Mouse (Mus musculus) right cerebral cortex, postnatal 4 days (tissue): ENCODE measurements around the gene Inpp5a.

Experiments used
- DNase-seq: peaks from one replicate; pipeline ENCODE4 v3.0.0-alpha.2; 2022

Gene Inpp5a

DNA sequence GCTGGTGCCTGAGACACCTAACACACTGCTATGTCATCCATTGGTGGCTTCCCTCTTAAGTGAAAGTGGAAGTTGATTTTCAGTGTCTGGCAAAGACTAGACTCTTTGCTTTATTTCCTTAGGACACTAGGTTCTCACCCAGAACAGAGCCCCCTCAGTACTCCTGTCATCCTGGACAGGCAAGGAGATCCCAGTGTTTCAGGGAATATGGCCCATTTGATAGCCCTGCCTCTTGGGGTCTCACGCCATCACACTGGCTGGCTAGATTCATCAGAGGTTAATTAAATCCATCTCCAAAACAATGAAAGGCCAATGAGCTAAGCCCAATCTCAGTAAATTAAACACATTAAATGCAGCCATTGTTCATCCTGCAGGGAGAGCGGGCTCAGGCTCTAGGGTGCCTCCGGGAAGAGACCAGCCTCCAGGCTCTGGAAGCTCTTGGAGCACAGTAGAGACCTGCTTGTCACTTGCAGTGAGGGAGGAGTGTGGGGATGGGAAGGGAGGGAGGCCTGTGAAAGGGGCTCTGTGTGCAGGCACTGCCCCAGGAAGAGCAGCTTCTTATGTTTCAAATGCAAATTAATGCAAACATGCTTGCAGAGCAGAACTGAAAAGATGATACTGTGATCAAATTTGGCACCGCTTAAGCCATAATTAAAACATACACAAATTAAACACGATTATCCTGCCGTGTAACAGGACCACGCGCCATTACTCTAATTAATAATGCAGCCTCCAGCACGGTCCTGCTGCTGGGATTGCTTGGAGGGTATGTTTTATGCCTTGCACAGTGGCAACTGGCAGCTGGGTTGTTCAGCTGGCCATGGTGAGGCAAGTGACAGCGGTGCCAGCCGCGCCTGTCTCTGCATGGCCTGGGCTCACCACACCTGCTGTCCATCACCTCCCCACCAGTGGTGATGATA, 156.1 kb downstream of the Inpp5a start:
- DNase-seq: peak; percentile 40

DNA sequence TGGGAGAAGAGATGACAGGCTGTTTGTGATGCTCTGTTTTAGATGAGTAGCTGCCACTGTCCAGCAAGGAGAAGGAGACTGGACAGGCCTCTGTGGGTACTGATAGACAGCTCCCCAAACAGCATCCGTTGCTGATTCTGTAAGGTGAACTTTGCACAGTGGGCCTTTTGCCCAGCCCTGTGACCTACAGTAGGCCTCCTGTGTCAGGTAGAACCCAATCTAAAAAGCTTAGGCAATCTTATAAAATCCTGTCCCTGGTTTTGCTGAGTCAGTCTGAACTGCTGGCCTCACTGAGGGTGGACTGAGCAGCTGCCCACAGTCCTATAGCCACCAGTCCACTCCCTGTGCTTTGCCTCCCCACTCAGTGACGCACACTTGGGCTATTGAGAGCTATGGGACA, 158.4 kb downstream of the Inpp5a start:
- DNase-seq: no peak

DNA sequence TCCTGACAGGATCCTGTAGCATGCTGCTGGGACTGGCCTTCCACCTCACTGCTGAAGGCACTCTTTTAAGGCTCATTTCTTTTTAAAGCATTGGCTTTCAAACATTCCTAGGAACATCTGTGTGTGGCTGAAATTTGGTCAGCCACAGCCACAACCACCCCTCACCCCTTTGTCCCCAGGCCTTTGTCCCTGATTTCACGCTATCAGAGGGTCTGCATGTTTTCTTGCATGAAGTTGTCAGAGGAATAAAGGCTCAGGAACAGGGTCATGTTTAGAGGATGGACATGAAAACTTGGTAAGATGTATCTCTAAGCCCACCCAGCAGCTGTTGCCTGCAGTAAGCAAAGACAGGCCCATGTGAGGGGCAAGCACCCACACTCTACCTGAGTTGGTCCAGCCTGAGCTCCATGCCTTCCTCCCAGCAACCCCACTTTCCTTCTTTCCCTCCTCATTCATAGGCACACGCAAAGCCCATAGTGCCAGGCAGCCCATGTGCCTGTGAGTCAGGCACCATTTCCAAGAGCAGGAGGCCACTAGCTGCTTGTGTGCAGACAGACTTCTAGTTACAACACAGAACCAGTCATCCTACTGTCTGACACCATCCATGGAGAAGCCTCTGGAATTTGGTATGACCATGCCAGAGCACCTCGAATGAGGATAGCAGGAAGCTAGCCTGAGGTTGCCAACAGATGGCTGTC, 161.3 kb downstream of the Inpp5a start:
- DNase-seq: no peak

DNA sequence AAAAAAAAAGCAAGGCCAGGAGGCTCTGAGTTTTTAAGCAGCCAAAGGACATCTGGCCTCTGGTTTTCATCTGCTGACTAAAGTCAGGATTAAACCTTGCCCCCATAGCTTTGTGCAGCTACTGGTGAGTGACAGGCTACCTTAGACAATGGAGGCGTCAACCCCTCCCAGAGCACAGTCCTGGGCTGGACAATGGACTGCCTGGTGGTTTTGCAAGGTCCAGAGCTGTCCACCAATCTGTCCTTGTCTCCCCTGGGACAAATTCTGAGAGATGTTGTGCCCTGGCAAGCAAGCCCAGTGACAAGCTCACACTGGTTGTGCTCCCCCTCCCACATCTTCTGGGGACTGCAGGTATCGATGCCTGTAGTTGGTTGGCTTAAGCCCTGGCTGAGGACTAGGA, 162.6 kb downstream of the Inpp5a start:
- DNase-seq: no peak

DNA sequence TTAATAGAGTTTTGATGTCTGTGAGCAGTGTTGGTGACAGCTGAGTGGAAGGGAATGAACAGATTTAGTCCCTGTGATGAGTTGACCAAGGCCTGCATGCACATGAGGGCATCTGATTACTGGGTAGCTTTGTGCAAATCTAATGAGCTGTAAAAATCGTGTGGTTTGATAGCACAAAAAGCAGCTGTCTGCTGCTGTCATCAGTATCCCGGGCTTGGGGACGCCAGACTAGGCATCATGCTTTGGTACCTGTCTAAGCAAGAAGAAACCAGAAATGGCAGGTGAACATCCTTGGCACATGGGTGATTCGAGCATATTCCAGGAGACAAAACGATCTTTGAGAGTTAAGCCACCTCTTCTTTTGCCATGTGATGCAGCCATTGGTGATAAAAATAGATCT, 167.4 kb downstream of the Inpp5a start:
- no peak for DNase-seq

DNA sequence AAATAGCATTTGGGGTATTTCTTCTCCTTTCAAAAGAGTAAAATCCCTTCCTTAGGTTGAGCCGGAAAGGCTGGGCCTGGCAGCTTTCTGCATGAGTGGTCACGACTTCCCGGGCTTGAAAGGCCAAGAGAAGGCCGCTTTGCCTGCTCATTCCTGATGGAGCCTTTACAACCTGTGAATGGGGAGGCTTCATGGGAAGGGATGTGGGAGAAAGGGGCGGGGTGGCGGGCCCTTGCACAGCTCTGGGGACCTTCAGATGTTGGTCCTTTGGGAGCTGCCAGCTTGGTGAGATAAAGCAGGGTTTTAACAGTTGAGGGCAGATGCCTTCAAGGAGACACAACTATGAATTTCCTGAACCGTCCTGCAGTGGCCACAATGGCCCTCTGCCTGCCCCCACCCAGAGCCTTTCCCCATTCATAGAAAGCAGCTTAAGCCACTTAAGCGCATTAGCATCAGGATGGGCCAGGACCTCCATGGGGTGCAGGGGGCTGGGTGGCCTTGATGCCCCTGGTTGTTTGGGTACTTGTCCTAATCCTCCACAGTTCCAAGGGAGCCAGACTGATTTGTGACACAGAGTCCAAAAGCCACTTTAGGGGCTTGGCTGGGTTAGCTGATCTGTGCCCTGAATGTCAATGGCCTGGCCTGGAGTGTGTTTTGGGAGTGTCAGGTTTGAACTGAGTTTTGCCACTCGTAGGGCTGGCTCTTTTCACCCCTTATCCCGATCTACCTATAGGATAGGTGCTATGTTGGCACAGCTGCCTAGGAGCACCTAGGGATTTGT, 168.0 kb downstream of the Inpp5a start:
- no peak for DNase-seq

DNA sequence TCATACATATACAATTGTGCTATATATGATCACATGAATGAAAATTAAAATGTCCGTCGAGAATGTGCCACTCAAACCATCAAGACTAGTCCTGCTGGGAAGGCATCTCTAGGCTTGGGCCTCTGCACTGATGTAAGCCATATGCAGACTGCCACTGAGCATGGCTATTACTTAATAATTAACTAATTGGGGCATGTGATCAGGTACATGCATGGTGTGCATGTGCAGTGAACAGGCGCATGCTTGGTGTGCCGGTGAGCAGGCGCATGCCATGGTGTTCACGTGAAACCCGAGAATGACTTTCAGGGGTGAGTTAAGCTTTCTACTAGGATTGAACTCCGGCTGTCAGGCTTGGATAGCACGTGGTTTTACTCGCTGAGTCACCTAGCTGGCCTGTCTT, 170.8 kb downstream of the Inpp5a start:
- no peak for DNase-seq

DNA sequence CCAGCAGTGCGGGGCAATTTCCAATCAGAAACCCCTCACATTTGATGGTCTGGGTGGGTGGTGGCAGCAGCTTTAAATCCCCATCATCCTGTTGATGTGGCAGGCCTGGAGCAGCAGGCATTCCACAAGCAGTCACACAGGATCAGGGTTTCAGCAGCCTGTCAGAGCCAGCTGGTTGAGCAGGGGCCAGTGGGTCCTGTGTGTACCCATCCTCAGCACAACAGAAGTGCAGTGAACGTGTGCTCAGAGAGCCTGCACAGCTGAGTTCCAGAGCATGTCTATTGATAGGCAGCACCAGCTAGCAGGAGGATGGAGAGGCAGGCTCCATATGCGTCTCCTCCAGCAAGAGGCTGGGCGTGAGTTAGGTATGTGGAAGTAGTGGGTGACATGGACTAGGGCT, 174.5 kb downstream of the Inpp5a start:
- no peak for DNase-seq

DNA sequence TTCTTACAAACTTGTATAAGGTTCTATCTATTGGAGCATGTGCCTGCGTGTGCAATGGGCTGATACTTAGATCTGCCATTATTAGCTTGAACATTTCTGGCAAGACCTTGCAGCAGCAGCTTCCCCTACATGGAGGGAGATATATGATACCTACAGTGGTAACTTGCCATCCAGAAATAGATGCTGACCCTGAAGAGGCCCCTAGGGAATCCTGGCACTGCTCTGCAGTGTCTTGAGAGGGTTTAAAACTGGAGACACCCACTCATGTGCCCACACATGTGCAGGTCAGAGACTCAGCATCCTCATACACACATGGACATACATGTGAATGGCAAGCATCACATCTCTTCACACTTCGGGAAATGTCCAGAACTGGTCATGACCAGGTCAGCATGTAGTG, 175.3 kb downstream of the Inpp5a start:
- no peak for DNase-seq

DNA sequence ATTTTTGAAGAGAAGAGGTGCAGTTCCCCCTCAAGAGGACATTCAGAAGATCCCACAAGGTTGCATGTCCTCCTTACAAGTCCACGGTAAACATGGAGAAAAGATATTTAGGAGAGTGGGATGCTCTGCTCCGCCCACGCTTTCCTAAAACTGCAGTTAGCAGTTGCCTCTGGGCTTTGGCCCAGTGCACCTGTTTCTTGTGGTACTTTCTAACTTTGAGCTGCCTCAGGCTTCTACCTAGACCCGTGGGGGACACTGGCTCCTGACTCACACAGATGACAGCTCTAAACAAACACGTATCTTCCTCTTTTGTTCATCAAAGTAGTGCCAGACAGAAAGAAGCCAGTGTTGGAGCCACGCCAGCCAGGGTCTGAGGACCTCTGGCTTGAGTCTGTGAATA, 177.1 kb downstream of the Inpp5a start:
- DNase-seq: no peak

DNA sequence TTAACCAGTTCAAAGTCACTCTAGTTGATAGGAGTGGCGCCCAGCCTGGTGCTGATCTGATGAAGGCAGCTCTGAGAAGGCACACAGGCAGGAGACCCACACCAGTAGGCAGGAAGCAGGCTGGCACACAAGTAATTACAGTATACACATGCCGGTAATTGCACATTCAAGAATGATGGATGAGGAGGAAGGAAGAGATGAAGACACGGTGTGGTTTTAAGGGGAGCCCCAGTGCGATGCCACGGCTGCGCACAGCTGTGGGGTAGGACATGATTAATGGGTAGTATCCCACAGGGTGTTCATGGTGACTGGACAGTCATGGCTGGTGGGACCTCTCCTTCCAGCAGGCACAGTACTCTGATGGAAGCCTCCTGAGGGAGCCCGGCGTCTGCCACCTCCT, 177.6 kb downstream of the Inpp5a start:
- no peak for DNase-seq

DNA sequence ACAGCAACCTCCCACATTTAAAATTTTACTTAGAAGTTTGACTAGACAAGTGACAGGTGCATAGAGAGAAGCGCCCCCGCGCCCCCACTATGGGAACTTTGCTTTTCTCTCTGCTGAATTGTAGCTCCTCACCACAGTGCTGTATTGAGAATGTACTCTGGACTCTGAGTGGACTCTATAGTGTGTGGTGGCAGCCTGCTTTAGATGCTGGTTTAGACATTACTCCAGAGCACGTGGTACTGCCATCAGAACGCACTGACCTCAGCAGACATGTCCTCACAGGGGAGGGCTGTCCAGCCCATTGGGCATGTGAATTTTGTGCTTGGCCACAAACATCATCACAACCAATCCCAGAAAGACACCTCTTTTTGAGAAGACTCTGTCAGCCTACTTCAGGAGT, 181.9 kb downstream of the Inpp5a start:
- DNase-seq: no peak

DNA sequence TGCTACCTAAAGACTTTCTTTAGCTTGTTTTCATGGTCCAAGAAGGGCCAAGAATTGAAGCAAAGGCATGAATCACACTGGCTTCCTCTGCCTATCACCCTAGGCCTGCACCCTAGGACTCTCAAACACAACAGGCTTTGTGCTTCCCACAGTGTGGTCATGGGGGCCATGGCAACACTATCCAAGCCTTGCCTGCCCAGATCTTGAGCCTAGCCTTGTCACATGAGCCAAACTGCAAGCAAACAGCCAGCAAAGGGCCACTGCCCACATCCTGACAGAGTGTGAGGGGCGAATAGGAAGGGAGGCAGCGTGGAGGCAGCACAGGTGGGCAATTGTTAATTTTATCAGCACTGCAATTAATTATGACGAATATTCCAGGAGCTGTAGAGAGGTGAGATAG, 183.8 kb downstream of the Inpp5a start:
- no peak for DNase-seq

DNA sequence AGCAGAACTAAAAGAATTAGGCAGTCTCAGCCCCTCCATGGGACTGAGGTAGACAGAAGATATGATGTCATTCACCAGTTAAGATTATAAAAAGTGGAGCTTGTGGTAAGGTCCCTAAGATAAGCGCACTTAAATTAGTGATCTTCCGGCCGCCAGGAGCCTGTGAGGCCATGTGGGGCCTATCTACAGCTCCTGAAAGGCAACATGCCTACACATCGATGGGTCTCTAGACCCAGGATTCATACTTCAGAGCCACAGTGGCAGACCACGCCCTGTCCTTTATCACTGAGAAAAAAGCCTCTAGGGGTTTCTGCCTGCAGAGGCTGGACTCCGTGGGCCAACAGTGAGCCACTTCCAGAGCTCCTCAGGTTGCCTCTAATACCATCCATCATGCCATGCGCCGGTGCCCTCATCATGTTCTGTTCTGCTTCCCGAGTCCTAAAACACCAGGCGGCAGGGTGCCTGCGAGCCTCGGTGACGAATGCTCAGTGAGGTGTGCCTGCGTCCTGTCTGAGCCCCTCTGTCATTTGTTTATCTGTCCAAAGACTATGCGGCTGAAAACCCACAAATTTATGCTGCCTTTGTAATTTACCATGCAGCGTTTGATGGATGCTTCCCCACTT, 187.3 kb downstream of the Inpp5a start:
- DNase-seq: no peak

DNA sequence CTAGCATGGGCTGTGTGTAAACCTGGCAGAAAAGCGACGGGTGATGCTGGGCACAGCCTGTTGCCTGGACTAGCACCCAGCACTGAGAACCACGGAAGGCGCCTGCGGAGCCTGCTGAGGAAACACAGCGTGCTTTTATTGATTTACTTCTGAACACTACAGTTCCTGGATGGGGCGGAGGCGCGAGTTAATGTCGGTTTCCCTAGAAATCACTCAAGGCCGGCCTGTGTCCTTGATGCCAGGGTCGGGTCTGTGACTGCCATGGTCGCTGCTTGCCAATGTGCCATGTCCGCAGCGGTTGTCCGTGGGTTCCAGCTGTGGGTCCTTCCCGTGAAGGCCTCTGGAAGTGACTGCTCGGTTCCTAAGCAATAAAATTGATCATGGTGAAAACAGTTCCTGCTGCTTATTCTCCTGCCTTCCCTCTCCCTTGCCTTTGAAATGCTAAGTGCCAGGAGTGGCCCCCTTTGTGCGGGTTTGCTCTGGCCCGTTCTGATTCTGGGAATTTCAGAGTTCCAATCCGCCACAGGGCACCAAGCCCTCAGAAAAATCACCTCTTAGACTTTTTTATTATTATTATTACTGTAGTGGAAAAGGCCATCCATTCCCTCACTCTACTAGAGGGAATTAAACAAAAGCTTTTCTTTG, 190.5 kb downstream of the Inpp5a start:
- DNase-seq: no peak

DNA sequence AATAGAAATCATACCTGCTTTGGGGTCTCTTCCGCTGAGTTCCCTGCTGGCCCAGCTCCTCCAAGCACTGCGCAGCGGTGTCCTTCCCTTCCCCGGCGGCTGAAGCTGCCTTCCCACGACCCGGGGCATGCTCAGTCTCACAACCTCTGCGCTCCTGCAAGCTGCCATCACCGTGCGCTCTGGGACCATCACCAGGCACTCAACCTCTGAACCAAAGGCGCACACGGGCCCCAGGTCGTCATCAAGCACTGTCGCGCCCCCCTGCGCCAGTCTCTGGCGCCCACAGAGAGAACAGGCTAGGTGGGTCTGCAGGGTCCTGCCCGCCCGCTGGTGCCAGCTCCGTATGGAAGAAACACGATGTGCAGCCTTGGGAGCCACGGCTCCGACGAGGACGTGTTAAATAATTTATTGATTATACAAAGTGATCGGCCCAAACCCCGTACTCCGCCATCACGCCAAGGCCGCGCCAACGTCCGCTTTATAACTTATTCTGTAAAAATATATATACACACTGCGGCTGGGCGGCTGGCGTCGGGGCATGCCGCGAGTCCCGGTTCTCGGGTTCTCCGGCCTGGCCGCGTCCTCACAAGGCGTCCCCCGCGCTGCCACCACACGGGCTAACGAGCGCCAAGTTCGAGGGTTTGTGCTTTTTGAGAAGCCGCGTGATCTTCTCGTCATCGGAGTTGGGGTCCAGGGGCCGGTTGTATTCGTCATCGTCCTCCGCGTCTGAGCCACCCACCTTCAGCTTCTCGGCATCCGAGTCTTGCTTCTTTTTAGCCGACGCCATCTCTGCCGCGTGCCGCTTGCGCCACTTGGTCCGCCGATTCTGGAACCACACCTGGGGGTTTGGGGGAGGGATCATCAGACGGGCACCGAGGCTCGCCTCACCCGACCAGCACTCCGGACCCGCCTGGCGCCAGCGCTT, 192.2 kb downstream of the Inpp5a start:
- DNase-seq: peak; percentile 24

DNA sequence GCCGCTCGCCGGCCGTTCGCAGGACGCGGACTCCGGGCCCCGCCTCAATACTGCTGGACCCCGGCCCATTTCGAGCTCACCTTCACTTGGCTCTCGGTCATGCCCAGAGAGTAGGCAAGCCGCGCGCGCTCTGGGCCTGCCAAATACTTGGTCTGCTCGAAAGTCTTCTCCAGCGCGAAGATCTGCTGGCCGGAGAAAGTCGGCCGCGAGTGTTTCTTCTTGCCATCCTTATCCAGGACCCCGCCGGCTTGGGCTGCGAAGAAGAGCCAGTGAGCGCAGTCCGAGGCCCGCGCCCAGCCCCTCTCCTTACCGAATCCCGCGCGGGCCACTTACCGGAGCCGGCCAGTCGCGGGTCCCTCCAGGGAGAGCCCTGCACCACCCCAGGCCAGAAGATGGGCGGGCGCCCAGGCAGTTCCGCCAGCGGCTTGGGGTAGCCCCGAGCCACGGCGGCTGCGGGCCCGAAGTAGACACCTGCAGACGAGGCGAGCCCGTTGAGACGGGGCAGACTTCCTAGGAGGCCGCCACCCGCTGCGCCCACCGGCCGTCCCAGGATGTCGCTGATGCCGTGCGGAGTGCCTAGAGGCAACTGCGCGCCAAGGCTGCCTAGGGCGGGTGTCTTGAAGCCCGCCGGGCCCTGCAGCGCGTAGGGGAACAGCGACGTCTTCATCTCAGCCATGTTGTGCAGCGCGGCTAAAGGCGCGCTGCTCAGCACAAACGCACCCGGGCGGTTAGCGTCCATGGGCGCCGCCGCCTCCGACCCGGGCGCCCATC, 193.1 kb downstream of the Inpp5a start:
- DNase-seq: peak; percentile 20

DNA sequence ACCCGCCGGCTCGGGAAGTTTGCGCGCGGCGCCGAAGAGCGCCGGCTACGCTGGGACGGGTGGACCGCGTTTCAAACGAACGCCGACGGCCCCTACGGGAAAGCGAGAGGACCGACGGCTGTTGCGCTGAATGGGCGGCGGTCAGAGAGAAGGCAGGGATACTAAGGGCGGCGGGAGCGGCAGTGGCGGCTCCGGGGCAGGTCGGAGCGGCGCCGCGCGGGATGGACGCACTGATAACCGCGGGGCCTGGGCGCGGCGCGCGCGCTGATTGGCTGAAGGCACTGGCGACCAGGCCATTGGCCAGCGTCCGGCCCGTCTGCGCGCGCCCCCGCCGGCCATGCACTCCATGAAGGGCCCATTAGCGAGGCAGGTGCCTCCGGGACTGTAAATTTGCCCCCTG, 193.7 kb downstream of the Inpp5a start, which contains the start of gene Nkx6-2:
TSS of gene Nkx6-2 (minus strand) at position 203 of the 400 bp plus-strand sequence.
- no peak for DNase-seq

DNA sequence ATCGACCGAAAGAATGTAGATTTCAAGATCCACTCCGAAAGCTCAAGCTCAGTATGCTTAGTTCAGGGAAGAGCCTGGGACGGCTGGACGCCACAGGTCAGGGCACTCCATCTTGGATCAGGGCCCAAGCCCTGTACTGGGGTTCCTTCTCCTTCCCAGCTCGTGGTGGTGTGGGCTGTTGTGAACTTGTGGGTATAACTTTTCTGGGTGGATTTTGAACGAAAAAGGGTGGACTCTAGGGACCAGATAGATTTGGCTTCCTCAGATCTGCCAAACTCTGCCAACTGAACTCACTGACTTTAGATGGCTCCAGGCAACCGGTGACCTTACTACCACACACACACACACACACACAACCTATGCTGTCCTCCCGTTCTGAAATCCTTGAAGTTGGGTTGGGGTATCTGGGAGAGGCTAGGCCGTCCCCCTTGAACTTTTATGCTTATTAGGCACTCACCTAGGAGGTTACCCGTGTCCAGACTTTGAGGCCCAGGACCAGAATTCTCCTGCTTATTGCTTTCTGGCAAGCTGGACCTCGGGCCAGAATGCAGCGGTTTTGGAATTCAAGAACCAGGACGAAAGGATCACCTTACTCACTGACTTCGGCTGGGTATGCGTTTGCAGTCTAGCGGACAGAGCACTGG, 194.3 kb downstream of the Inpp5a start:
- no peak for DNase-seq
